Mouse (Mus musculus) embryonic fibroblast, embryonic 13.5 days (primary cell): ENCODE measurements around the gene Sfmbt1. TPM values are rescaled to one million over a fixed set of nuclear protein-coding genes. Genes with fewer than 3 reads are reported as not detected.
"Not testable (repeated sequence)": the region's sequence is repeated elsewhere in the genome, so short reads cannot be mapped to it uniquely, and the experiment has no call there.

Source experiments
- H3K27ac ChIP-seq: 2 replicates; pipeline ENCODE4 v1.5.1; 2012; ENCODE audit warnings: low read length, control low read depth, inconsistent platforms; ENCODE audit not compliant: insufficient read depth
- H3K4me1 ChIP-seq: 2 replicates; pipeline ENCODE4 v1.6.1; 2011; ENCODE audit warnings: low read length; ENCODE audit not compliant: control insufficient read depth, insufficient read depth
- H3K4me3 ChIP-seq: 2 replicates; pipeline ENCODE4 v1.5.1; 2011; ENCODE audit warnings: mild to moderate bottlenecking, control low read depth, low read length; ENCODE audit not compliant: insufficient read depth
- CTCF ChIP-seq: IDR thresholded peaks from 2 replicates; pipeline ENCODE4 v1.5.1; 2011; ENCODE audit warnings: mild to moderate bottlenecking, control low read depth, low read length, moderate library complexity, borderline replicate concordance; ENCODE audit not compliant: insufficient read depth
- POLR2A ChIP-seq: IDR thresholded peaks from 2 replicates; pipeline ENCODE4 v1.6.1; 2011; ENCODE audit warnings: low read depth, mild to moderate bottlenecking, control low read depth, low read length, moderate library complexity
- polyA plus RNA-seq: library from polyadenylated mRNA; stranded (reverse); fragments of >200 nt; gene quantifications from 2 replicates; pipeline ENCODE4 v1.2.4, GENCODE M21; 2011; ENCODE audit warnings: low read depth; ENCODE audit not compliant: missing spikeins, insufficient read length

Sfmbt1 gene
- polyA plus RNA-seq, 1 experiment: 9.6 TPM

GRCm38 (mm10) chr14:30716051-30716952 lies 1.7 kb downstream of the Sfmbt1 start:
- H3K27ac ChIP-seq: no peak overlapping the region
- H3K4me3 ChIP-seq: peak overlapping the region; percentile 81
- TF ChIP-seq POLR2A (peak; percentile 36; the same call in 1 of the 2 replicates), CTCF (no peak)
- no peaks in the 10 kb centered on the region for H3K4me1 ChIP-seq

DNA sequence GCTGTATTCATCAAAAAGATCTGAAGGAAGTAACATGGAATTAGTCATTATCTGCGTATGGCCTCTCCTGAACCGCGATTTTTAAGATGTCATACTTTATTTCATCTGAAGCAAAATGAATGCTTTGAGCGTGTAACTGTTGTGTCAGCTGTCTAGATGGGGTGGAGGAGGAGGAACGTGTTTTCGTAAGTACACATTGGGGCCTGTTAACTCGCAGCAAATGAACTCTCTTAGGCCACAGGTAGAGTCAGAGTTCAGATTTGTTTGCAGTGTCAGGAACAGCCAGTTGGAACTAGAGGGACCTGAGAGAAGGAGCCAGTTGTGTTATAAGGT lies 2.3 kb downstream of the Sfmbt1 start:
- Histone ChIP-seq H3K27ac (no peak overlapping the region), H3K4me3 (peak overlapping the region; percentile 81), H3K4me1 (no peaks in the 10 kb centered on the region)
- TF ChIP-seq POLR2A (no peak), CTCF (no peak)

DNA sequence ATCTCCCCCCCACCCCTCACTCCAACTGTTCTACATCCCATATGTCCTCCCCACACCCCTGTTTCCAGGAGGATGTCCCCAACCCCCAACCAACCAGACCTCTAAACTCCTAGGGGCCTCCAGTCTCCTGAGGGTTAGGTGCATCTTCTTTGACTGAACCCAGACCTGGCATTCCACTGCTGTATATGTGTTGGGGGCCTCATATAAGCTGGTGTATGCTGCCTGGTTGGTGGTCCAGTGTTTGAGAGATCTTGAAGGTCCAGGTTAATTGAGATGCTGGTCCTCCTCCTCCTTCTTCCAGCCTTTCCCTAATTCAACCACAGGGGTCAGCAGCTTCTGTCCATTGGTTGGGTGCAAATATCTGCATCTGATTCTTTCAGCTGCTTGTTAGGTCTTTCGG lies 4.0 kb downstream of the Sfmbt1 start:
- not testable (repeated sequence) for H3K27ac ChIP-seq, H3K4me3 ChIP-seq, H3K4me1 ChIP-seq

DNA sequence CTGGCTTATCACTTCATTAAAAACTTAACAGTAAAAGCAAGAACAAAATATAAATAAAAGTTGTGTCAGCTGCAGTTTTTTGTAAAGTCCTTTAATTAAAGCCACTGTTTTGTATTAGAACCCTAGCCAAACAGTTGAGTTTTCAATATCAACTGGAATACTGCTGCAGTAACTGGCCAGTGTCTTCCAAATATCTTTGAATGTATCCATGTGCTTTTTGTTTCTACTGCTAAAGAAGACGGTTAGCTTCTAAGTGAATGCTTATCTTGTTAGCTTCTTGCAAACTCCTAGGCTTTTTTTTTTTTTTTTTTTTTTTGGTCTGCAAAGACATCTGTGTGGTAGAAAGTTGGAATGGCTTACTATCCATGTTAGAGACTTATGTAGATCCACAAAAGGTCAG lies 4.9 kb downstream of the Sfmbt1 start:
- no peak overlapping the region for H3K27ac ChIP-seq
- no peak overlapping the region for H3K4me3 ChIP-seq
- H3K4me1 ChIP-seq: no peaks in the 10 kb centered on the region
- TF ChIP-seq POLR2A: no peak
- no peak for TF ChIP-seq CTCF

- H3K27ac ChIP-seq: no peak overlapping the region
- TF ChIP-seq CTCF: no peak
- TF ChIP-seq POLR2A: no peak
- H3K4me3 ChIP-seq: no peak overlapping the region
- no peaks in the 10 kb centered on the region for H3K4me1 ChIP-seq
Measured at GRCm38 (mm10) chr14:30721850-30722249, 7.2 kb downstream of the Sfmbt1 start.

- H3K4me1 ChIP-seq: no peaks in the 10 kb centered on the region
- TF ChIP-seq CTCF: no peak
- no peak for TF ChIP-seq POLR2A
- no peak overlapping the region for H3K27ac ChIP-seq
- H3K4me3 ChIP-seq: no peak overlapping the region
Measured at GRCm38 (mm10) chr14:30722406-30722805, 7.8 kb downstream of the Sfmbt1 start.

DNA sequence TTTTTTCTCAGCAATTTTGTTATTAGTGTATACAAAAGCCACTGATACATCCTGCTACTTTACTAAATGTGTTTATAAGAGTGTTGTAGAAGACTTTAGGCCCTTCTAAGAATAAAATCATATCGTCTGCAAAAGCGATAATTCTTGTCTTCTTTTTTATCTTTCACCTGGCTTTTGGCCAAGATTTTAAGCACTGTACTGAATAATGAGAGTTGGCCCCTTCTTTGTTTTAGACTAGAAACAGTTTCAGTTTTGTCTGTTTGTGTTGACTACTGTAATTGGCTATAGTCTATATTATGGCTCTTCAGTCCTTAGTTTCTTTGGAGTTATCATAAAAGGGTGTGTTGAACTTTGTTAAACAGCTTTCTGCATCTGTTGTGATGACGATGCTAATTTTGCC lies 17.2 kb downstream of the Sfmbt1 start:
- Histone ChIP-seq H3K4me1 (no peaks in the 10 kb centered on the region), H3K4me3 (no peak overlapping the region), H3K27ac (no peak overlapping the region)
- TF ChIP-seq POLR2A (no peak), CTCF (no peak)

GRCm38 (mm10) chr14:30734665-30735064 lies 20.0 kb downstream of the Sfmbt1 start:
- Histone ChIP-seq H3K4me1 (no peaks in the 10 kb centered on the region; the same call in 1 of the 2 replicates), H3K27ac (no peak overlapping the region), H3K4me3 (no peak overlapping the region)
- TF ChIP-seq CTCF (no peak), POLR2A (no peak)

- H3K4me3 ChIP-seq: no peak overlapping the region
- no peak overlapping the region for H3K27ac ChIP-seq
- no peaks in the 10 kb centered on the region; the same call in 1 of the 2 replicates for H3K4me1 ChIP-seq
- TF ChIP-seq CTCF (no peak), POLR2A (no peak)
Measured at GRCm38 (mm10) chr14:30735810-30736209, 21.2 kb downstream of the Sfmbt1 start.

GRCm38 (mm10) chr14:30736413-30736812 lies 21.8 kb downstream of the Sfmbt1 start:
- TF ChIP-seq CTCF: no peak
- TF ChIP-seq POLR2A: no peak
- no peak overlapping the region for H3K4me3 ChIP-seq
- no peaks in the 10 kb centered on the region; the same call in 1 of the 2 replicates for H3K4me1 ChIP-seq
- no peak overlapping the region for H3K27ac ChIP-seq
